Mouse (Mus musculus) adrenal gland, adult 2 months (tissue): Measurements from ENCODE around the gene Plekhs1. TPM values are rescaled to one million over a fixed set of nuclear protein-coding genes. Genes with fewer than 3 reads are reported as not detected.
A peak's percentile ranks its signal among the peaks of the same experiment; 100 is the strongest.
"Not testable (repeated sequence)": the region's sequence is repeated elsewhere in the genome, so short reads cannot be mapped to it uniquely, and the experiment has no call there.

Experiments used
- DNase-seq: peaks from one replicate; pipeline ENCODE4 v3.0.0; 2021
- polyA plus RNA-seq: library from polyadenylated mRNA; depleted of rRNA; stranded (reverse); fragments of >200 nt; gene quantifications from 2 replicates; pipeline ENCODE4 v1.2.3, GENCODE M21; 2012
- total RNA-seq, 2 experiments: library from RNA; stranded (reverse); gene quantifications; 2 replicates each; pipeline ENCODE4 v1.2.3; 2021

The Plekhs1 gene
- total and polyA plus RNA-seq, 3 experiments, result 0.10 to 0.37 (median 0.24) TPM

- DNase-seq, result no peak
These were observed 3.9 kb upstream of the Plekhs1 start for GRCm38 (mm10) chr19:56457569-56457968.

- peak; percentile 55 for DNase-seq
These were observed 2.0 kb upstream of the Plekhs1 start for GRCm38 (mm10) chr19:56459154-56460050.

- DNase-seq, result no peak
These were observed 1.2 kb upstream of the Plekhs1 start for GRCm38 (mm10) chr19:56460241-56460640.

- no peak for DNase-seq
These were observed 1.3 kb downstream of the Plekhs1 start for GRCm38 (mm10) chr19:56462786-56463185.

- DNase-seq, result no peak
These were observed 5.0 kb downstream of the Plekhs1 start for GRCm38 (mm10) chr19:56466486-56466885.

GRCm38 (mm10) chr19:56470286-56471020, 9.0 kb downstream of the Plekhs1 start:
- DNase-seq, result no peak

GRCm38 (mm10) chr19:56471934-56472333, 10.5 kb downstream of the Plekhs1 start:
- no peak for DNase-seq

- DNase-seq, result no peak
These were observed 13.6 kb downstream of the Plekhs1 start for GRCm38 (mm10) chr19:56474869-56475550.

GRCm38 (mm10) chr19:56476546-56476945, 15.1 kb downstream of the Plekhs1 start:
- DNase-seq, result no peak

- no peak for DNase-seq
These were observed 15.8 kb downstream of the Plekhs1 start for GRCm38 (mm10) chr19:56477253-56477652.

- DNase-seq, result no peak
These were observed 16.4 kb downstream of the Plekhs1 start for GRCm38 (mm10) chr19:56477832-56478231.

GRCm38 (mm10) chr19:56484630-56485375, 23.4 kb downstream of the Plekhs1 start:
- DNase-seq, result no peak

- peak; percentile 41 for DNase-seq
These were observed 24.2 kb downstream of the Plekhs1 start for GRCm38 (mm10) chr19:56485376-56486271.

- DNase-seq, result no peak
These were observed 25.5 kb downstream of the Plekhs1 start for GRCm38 (mm10) chr19:56486926-56487325.

GRCm38 (mm10) chr19:56487339-56487738, 25.9 kb downstream of the Plekhs1 start:
- no peak for DNase-seq

- no peak for DNase-seq
These were observed 28.2 kb downstream of the Plekhs1 start for GRCm38 (mm10) chr19:56489601-56490000.

GRCm38 (mm10) chr19:56494157-56494556, 32.7 kb downstream of the Plekhs1 start:
- not testable (repeated sequence) for DNase-seq

- DNase-seq, result not testable (repeated sequence)
These were observed 41.6 kb downstream of the Plekhs1 start for GRCm38 (mm10) chr19:56503069-56503468.

- not testable (repeated sequence) for DNase-seq
These were observed 42.1 kb downstream of the Plekhs1 start for GRCm38 (mm10) chr19:56503525-56503924.

- DNase-seq, result not testable (repeated sequence)
These were observed 49.8 kb downstream of the Plekhs1 start for GRCm38 (mm10) chr19:56511207-56511606.

GRCm38 (mm10) chr19:56513527-56513926, 52.1 kb downstream of the Plekhs1 start:
- DNase-seq, result not testable (repeated sequence)
